Mouse (Mus musculus) brown adipose tissue, adult 24 weeks (tissue): ENCODE data around the gene Adamtsl5. TPM values are rescaled to one million over a fixed set of nuclear protein-coding genes. Genes with fewer than 3 reads are reported as not detected.

ENCODE experiments used
- H3K27ac ChIP-seq: fragments of 200-500 bp; replicated peaks from 2 replicates; pipeline ENCODE4 v1.5.1; 2012; ENCODE audit warnings: low read depth, mild to moderate bottlenecking, low read length
- H3K4me1 ChIP-seq: fragments of 200-500 bp; 2 replicates; pipeline ENCODE4 v1.6.1; 2012; ENCODE audit warnings: low read length, mixed read lengths; ENCODE audit not compliant: control insufficient read depth, insufficient read depth, insufficient read length
- H3K4me3 ChIP-seq: fragments of 200-500 bp; 2 replicates; pipeline ENCODE4 v1.5.1; 2012; ENCODE audit warnings: low read depth, mild to moderate bottlenecking, low read length, moderate library complexity; ENCODE audit not compliant: insufficient read depth
- polyA plus RNA-seq: library from polyadenylated mRNA; stranded (reverse); fragments of >200 nt; gene quantifications from 2 replicates; pipeline ENCODE4 v1.2.4, GENCODE M21; 2012; ENCODE audit not compliant: missing spikeins, insufficient read depth, insufficient read length

Adamtsl5 gene
- polyA plus RNA-seq, 1 experiment: 4.2 TPM

GRCm38 (mm10) chr10:80302082-80302355 is 46.2 kb downstream of the Adamtsl5 start:
- H3K4me3 ChIP-seq: peak overlapping the region; percentile 32
- H3K27ac ChIP-seq: peak overlapping the region; percentile 33
- H3K4me1 ChIP-seq: peaks cover 7% of the 10 kb centered on the region; the same call in 1 of the 2 replicates

GRCm38 (mm10) chr10:80301256-80302081 is 46.7 kb downstream of the Adamtsl5 start:
- Histone ChIP-seq H3K4me3 (no peak overlapping the region), H3K4me1 (peaks cover 7% of the 10 kb centered on the region; the same call in 1 of the 2 replicates), H3K27ac (0 out of 2 replicates have a peak overlapping the region, but pooled peaks have one; percentile 46)

- peaks cover 7% of the 10 kb centered on the region; the same call in 1 of the 2 replicates for H3K4me1 ChIP-seq
- H3K27ac ChIP-seq: no peak overlapping the region
- no peak overlapping the region for H3K4me3 ChIP-seq
Measured at GRCm38 (mm10) chr10:80300672-80301181, 47.5 kb downstream of the Adamtsl5 start.

- H3K27ac ChIP-seq: no peak overlapping the region
- no peak overlapping the region for H3K4me3 ChIP-seq
- peaks cover 5% of the 10 kb centered on the region; the same call in 1 of the 2 replicates for H3K4me1 ChIP-seq
Measured at GRCm38 (mm10) chr10:80299824-80300223, 48.4 kb downstream of the Adamtsl5 start.

- Histone ChIP-seq H3K27ac (no peak overlapping the region), H3K4me1 (peaks cover 5% of the 10 kb centered on the region; the same call in 1 of the 2 replicates), H3K4me3 (peak overlapping the region; percentile 22)
Measured at GRCm38 (mm10) chr10:80299301-80299700, 48.9 kb downstream of the Adamtsl5 start.

- no peak overlapping the region for H3K27ac ChIP-seq
- peaks cover 5% of the 10 kb centered on the region; the same call in 1 of the 2 replicates for H3K4me1 ChIP-seq
- H3K4me3 ChIP-seq: peak overlapping the region; percentile 22
Measured at GRCm38 (mm10) chr10:80298571-80299281, 49.5 kb downstream of the Adamtsl5 start.

GRCm38 (mm10) chr10:80297526-80298133 is 50.6 kb downstream of the Adamtsl5 start:
- no peak overlapping the region for H3K4me3 ChIP-seq
- peaks cover 5% of the 10 kb centered on the region; the same call in 1 of the 2 replicates for H3K4me1 ChIP-seq
- no peak overlapping the region for H3K27ac ChIP-seq

- H3K4me3 ChIP-seq: no peak overlapping the region
- no peak overlapping the region for H3K27ac ChIP-seq
- H3K4me1 ChIP-seq: peaks cover 2% of the 10 kb centered on the region; the same call in 1 of the 2 replicates
Measured at GRCm38 (mm10) chr10:80296824-80297223, 51.4 kb downstream of the Adamtsl5 start.

GRCm38 (mm10) chr10:80295618-80296425 is 52.4 kb downstream of the Adamtsl5 start, which contains the start of gene Apc2:
TSS of gene Apc2 (plus strand) at chr10:80295977.
- Histone ChIP-seq H3K4me1 (no peaks in the 10 kb centered on the region; the same call in 1 of the 2 replicates), H3K4me3 (peak within 1 kb of the TSS; percentile 55), H3K27ac (no peak within 1 kb of the TSS)

- H3K27ac ChIP-seq: no peak overlapping the region
Measured at GRCm38 (mm10) chr10:80294788-80295303, 53.4 kb downstream of the Adamtsl5 start.

GRCm38 (mm10) chr10:80294311-80294710 is 53.9 kb downstream of the Adamtsl5 start:
- no peak overlapping the region for H3K27ac ChIP-seq
- no peak overlapping the region for H3K4me3 ChIP-seq
- no peaks in the 10 kb centered on the region; the same call in 1 of the 2 replicates for H3K4me1 ChIP-seq

More at GRCm38 (mm10) chr10:80294788-80295303, 53.4 kb downstream of the Adamtsl5 start:
- Histone ChIP-seq H3K4me1 (no peaks in the 10 kb centered on the region; the same call in 1 of the 2 replicates), H3K4me3 (no peak overlapping the region)

GRCm38 (mm10) chr10:80293325-80293724 is 54.9 kb downstream of the Adamtsl5 start:
- peak overlapping the region; percentile 76 for H3K4me3 ChIP-seq
- H3K4me1 ChIP-seq: no peaks in the 10 kb centered on the region; the same call in 1 of the 2 replicates
- no peak overlapping the region for H3K27ac ChIP-seq

- Histone ChIP-seq H3K4me3 (peak within 1 kb of the TSS; percentile 76), H3K27ac (peak within 1 kb of the TSS; percentile 51), H3K4me1 (no peaks in the 10 kb centered on the region; the same call in 1 of the 2 replicates)
Measured at GRCm38 (mm10) chr10:80292251-80293146, 55.7 kb downstream of the Adamtsl5 start, which contains the start of gene Rps15. TSS of gene Rps15 (plus strand) at chr10:80292453.
